Mouse (Mus musculus) lung, adult 2 months (tissue): ENCODE measurements around the gene Kifc3.

Experiments used
- CTCF ChIP-seq: fragments of 200-500 bp; IDR thresholded peaks from 2 replicates; pipeline ENCODE4 v1.5.1; 2011; ENCODE audit warnings: mild to moderate bottlenecking, low read length, control low read depth; ENCODE audit not compliant: insufficient read depth
- POLR2A ChIP-seq: fragments of 200-500 bp; IDR thresholded peaks from 2 replicates; pipeline ENCODE4 v1.6.1; 2011; ENCODE audit warnings: low read depth, mild to moderate bottlenecking, control low read depth, low read length, borderline replicate concordance; ENCODE audit errors: extremely low read depth

GRCm38 (mm10) chr8:95138341-95139050 lies 64.1 kb downstream of the Kifc3 start:
- TF ChIP-seq POLR2A (no peak), CTCF (no peak)
